Mouse (Mus musculus) hindbrain, embryonic 11.5 days (tissue): ENCODE results near the gene Atic. TPM values are rescaled to one million over a fixed set of nuclear protein-coding genes. Genes with fewer than 3 reads are reported as not detected.

ENCODE experiments used
- ATAC-seq: fragments of 200-750 bp; cut with Nextera tagmentation; 2 replicates; pipeline ENCODE4 v1.8.0; 2017; ENCODE audit warnings: mild to moderate bottlenecking, moderate TSS enrichment, moderate library complexity; ENCODE audit not compliant: low FRiP score
- DNase-seq: peaks from one replicate; pipeline ENCODE4 v3.0.0-alpha.2; 2015; ENCODE audit warnings: low spot score
- H3K27ac ChIP-seq: fragments of 300-500 bp; sonication (generic); 2 replicates; pipeline ENCODE4 v1.5.1; 2014; ENCODE audit warnings: mild to moderate bottlenecking, low read depth, low read length
- H3K27me3 ChIP-seq: fragments of 300-500 bp; sonication (generic); 2 replicates; pipeline ENCODE4 v1.6.1; 2014; ENCODE audit warnings: mild to moderate bottlenecking, low read length, moderate library complexity, mixed read lengths; ENCODE audit not compliant: control insufficient read depth, insufficient read depth
- H3K36me3 ChIP-seq: fragments of 300-500 bp; sonication (generic); 2 replicates; pipeline ENCODE4 v1.6.1; 2014; ENCODE audit warnings: mild to moderate bottlenecking, low read length, moderate library complexity, mixed read lengths; ENCODE audit not compliant: control insufficient read depth, insufficient read depth
- H3K4me1 ChIP-seq: fragments of 300-500 bp; sonication (generic); replicated peaks from 2 replicates; pipeline ENCODE4 v1.6.1; 2014; ENCODE audit warnings: low read length, mixed read lengths; ENCODE audit not compliant: control insufficient read depth, insufficient read depth
- H3K4me2 ChIP-seq: fragments of 300-500 bp; sonication (generic); replicated peaks from 2 replicates; pipeline ENCODE4 v1.6.1; 2014; ENCODE audit warnings: mild to moderate bottlenecking, low read depth, low read length
- H3K4me3 ChIP-seq: fragments of 300-500 bp; sonication (generic); 2 replicates; pipeline ENCODE4 v1.5.1; 2014; ENCODE audit warnings: low read depth, low read length
- H3K9ac ChIP-seq: fragments of 300-500 bp; sonication (generic); 2 replicates; pipeline ENCODE4 v1.6.1; 2014; ENCODE audit warnings: low read depth, low read length
- H3K9me3 ChIP-seq: fragments of 300-500 bp; sonication (generic); 2 replicates; pipeline ENCODE4 v1.6.1; 2016; ENCODE audit warnings: low read length; ENCODE audit not compliant: control insufficient read depth
- WGBS: fragments of 180-500 bp; shearing (Covaris S2); extraction: QIAGEN DNeasy Blood & Tissue Kit; methylation state at CpG from one replicate; pipeline ENCODE4 v1.1.7; 2014; 5-methylcytosine and 5-hydroxymethylcytosine counted together
- polyA plus RNA-seq: library from polyadenylated mRNA; unstranded; fragments of >200 nt; fragmentation: Nextera tagmentation; extraction: Ambion mirVana; gene quantifications from 2 replicates; pipeline ENCODE4 v1.2.1, GENCODE M21; 2014

The Atic gene
- polyA plus RNA-seq, 1 experiment from 2014 or later, result 48.6 TPM

DNA sequence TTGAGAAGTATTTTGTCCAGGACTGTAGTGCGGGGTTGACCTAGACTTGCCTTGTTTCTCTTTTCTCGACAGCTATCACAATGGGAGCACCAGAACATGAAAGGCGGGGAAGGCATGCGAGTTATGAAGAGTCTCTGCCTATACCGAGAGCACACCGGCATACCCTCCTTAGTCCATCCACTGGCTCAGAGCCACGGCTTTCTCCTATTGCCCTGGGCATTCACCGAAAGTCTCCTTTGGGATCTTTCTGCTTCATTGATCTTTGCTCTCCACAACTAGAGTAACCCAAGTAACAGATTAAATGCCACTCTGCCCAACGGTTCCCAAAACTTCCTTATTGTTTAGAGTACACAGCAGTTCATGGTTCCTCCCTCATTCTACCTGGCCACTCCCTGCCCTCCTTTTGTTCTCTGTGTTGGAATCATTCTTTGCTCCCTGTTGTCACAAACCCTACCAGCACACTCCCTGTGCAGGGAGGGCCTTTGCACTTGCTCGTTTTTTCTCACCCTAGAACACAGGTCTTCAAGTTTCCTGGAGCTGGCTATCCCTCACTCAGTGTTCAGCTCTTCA lies 6.2 kb upstream of the Atic start:
- 81% methylated on average over 10 of the region's 10 CpGs for WGBS
- DNase-seq (no peak), ATAC-seq (no peak)
- Histone ChIP-seq H3K27ac (no peak overlapping the region), H3K9ac (no peak overlapping the region), H3K27me3 (no peaks in the 10 kb centered on the region), H3K4me1 (no peaks in the 10 kb centered on the region), H3K9me3 (no peaks in the 10 kb centered on the region), H3K4me2 (no peak overlapping the region), H3K36me3 (no peaks in the 10 kb centered on the region), H3K4me3 (no peak overlapping the region)

DNA sequence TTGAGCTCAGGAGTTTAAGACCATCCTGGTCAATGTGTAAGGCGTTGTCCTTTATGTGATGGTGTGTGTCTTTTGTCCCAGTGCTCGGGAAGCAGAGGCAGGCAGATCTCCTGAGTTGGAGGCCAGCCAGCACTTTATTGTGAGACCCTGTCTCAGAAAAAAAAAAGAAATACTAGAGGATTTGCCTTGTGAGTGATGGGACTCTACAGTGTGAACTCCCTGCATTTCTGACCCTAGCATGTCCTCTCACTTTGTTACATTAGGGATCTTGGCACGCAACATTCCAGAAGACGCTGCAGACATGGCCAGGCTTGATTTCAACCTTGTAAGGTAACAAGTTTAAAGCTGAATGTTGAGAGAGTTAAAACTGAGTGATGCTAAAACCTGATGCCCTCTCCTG lies 3.7 kb downstream of the Atic start:
- no peaks in the 10 kb centered on the region for H3K9me3 ChIP-seq
- 96% methylated on average over 4 of the region's 4 CpGs for WGBS
- DNase-seq (no peak), ATAC-seq (no peak)
- H3K9ac ChIP-seq, result no peak overlapping the region
- H3K36me3 ChIP-seq, result peaks cover 10% of the 10 kb centered on the region
- H3K27ac ChIP-seq, result no peak overlapping the region
- H3K4me1 ChIP-seq, result no peaks in the 10 kb centered on the region
- H3K4me2 ChIP-seq, result no peak overlapping the region
- H3K27me3 ChIP-seq, result no peaks in the 10 kb centered on the region
- no peak overlapping the region for H3K4me3 ChIP-seq

DNA sequence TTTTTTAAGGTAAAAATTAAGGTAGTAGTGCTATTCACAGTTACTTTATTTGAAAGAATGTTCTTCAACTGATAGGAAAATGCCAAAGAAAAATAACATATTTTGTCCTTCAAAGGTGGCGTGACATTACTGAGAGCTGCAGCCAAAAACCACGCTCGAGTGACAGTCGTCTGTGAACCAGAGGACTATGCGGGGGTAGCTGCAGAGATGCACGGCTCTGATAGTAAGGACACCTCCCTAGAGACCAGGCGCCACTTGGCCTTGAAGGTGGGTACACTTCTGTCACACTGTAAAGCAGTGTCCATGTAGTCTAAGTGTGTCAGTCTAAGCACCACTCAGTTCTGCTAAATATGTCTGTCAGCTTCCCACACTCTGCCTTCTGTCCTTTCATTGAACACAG lies 7.3 kb downstream of the Atic start:
- Histone ChIP-seq H3K27me3 (no peaks in the 10 kb centered on the region), H3K9ac (no peak overlapping the region), H3K4me1 (no peaks in the 10 kb centered on the region), H3K4me3 (no peak overlapping the region), H3K9me3 (no peaks in the 10 kb centered on the region), H3K4me2 (no peak overlapping the region), H3K27ac (no peak overlapping the region), H3K36me3 (peaks cover 15% of the 10 kb centered on the region)
- DNase-seq (no peak), ATAC-seq (no peak)
- 90% methylated on average over 7 of the region's 7 CpGs for WGBS

DNA sequence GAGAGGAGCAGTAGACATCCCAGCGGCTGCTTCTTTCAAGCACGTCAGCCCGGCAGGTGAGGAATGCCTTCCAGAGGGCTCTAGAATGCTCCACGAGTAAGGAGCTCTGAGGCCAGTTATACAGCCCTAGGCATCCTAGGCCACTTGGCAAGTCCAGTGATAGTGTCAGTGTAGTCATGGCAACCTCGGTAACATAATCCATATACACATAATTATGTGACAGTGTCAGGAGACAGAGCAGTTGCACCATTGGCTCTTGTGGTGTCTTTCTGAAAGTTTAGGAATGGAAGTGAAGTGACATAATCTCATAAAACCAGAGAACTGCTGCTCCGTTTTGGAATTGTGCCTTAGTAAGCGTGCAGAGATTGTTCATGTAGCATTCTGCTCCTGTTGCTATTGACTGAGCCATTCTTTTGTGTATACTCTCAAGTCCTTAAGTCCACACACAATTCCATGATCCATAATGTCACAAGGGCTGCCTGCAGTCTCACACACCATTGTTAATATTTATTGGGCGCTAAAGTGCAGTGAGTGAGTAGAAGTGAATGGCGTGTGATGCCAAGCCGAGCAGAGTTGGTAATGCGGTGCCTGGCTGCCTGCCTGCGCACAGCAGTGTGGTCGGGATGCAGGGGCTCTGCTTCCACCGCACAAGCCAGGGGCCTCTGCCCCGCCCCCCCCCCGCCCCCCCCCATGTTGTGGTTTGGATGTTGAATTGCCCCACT lies 11.1 kb downstream of the Atic start:
- H3K4me3 ChIP-seq, result no peak overlapping the region
- no peaks in the 10 kb centered on the region for H3K9me3 ChIP-seq
- peaks cover 18% of the 10 kb centered on the region for H3K36me3 ChIP-seq
- no peaks in the 10 kb centered on the region for H3K4me1 ChIP-seq
- no peak overlapping the region for H3K27ac ChIP-seq
- WGBS, result 90% methylated on average over 16 of the region's 16 CpGs
- ATAC-seq (no peak), DNase-seq (no peak)
- no peak overlapping the region for H3K9ac ChIP-seq
- H3K4me2 ChIP-seq, result no peak overlapping the region
- H3K27me3 ChIP-seq, result no peaks in the 10 kb centered on the region

DNA sequence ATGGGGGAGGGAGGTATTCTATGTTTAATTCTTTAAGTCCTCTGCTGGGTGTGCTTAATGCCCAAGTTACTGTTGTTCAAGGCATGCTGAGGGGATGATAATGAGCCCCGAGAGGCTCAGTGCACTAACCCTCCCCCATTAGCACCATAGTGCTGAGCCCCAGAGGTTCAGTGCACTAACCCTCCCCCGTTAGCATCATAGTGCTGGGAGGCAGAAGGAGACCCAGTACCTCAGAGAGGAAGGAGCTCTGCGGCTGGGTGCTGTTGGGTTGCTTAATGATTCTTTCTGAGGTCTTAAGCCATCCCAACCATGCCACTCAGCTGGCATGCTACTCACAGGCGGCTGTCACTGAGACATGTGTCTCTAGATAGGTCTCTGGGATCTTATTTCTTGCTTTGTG lies 13.2 kb downstream of the Atic start:
- no peaks in the 10 kb centered on the region for H3K9me3 ChIP-seq
- H3K4me3 ChIP-seq, result no peak overlapping the region
- no peak overlapping the region for H3K9ac ChIP-seq
- H3K36me3 ChIP-seq, result peaks cover 13% of the 10 kb centered on the region
- ATAC-seq (no peak), DNase-seq (no peak)
- no peak overlapping the region for H3K27ac ChIP-seq
- no peaks in the 10 kb centered on the region for H3K27me3 ChIP-seq
- H3K4me2 ChIP-seq, result no peak overlapping the region
- WGBS, result 83% methylated on average over 4 of the region's 4 CpGs
- no peaks in the 10 kb centered on the region for H3K4me1 ChIP-seq

DNA sequence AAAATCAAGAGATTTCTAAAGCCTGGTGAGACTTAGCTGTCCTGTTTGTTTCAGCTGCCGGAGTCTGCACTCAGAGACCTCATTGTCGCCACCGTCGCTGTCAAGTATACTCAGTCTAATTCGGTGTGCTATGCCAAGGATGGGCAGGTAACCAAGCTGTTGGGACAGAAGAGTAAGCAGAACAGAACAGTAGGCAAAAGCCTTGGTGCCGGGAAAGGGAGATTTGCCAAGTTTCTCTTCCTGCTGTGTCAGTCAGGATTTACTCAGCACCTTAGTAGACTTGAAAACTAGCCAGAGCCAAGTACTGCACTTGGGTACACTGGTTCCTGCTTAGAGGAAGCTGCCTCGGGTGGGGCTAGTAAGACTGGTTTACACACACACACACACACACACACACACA lies 19.0 kb downstream of the Atic start:
- Histone ChIP-seq H3K36me3 (peaks cover 12% of the 10 kb centered on the region), H3K4me2 (no peak overlapping the region), H3K4me3 (no peak overlapping the region), H3K27ac (no peak overlapping the region), H3K9me3 (no peaks in the 10 kb centered on the region), H3K4me1 (no peaks in the 10 kb centered on the region), H3K27me3 (no peaks in the 10 kb centered on the region), H3K9ac (no peak overlapping the region)
- 94% methylated on average over 7 of the region's 7 CpGs for WGBS
- ATAC-seq, result no peak
- DNase-seq, result no peak

DNA sequence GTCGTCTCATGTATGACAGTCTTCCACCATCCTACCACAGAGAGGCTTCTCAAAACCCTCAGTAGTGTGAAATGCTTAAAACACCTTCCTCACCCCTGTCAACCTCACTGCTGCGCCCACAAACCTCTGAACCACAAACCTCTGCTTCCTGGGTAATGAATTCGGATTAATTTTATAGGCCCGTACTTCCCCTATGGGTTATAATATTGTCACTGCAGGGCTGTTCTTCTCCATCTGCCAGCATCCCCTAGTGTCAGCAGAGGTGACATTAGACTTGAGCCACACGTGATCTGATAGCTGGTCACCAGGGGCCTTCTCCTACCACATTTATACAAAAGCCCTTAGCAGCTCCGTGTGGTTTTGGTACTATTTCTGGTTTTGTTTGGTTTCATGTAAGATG lies 19.9 kb downstream of the Atic start:
- H3K9me3 ChIP-seq, result no peaks in the 10 kb centered on the region
- no peak overlapping the region for H3K9ac ChIP-seq
- H3K4me2 ChIP-seq, result no peak overlapping the region
- H3K27me3 ChIP-seq, result no peaks in the 10 kb centered on the region
- H3K4me3 ChIP-seq, result no peak overlapping the region
- H3K4me1 ChIP-seq, result no peaks in the 10 kb centered on the region
- ATAC-seq (no peak), DNase-seq (no peak)
- H3K27ac ChIP-seq, result no peak overlapping the region
- peaks cover 7% of the 10 kb centered on the region for H3K36me3 ChIP-seq
- 91% methylated on average over 6 of the region's 6 CpGs for WGBS

DNA sequence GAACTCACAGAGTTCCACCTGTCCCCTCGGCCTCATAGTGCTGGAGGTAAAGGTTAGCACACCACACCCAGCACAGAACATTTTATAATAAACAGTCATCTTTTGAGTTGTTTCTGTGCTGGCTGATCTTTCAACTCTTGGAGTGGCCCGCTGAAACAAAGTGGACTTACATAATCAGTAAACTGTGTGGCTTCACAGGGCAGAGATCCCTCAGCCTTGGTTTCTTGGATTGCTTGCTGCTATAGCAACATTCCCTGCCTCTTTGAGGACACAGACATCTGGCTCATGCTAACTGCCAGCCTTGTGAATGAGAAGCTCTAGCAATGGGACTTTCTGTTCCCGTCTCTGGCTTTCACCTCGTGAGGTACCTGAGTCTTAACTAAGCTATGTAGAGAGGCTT lies 22.6 kb downstream of the Atic start:
- Histone ChIP-seq H3K9me3 (no peaks in the 10 kb centered on the region), H3K4me1 (no peaks in the 10 kb centered on the region), H3K4me3 (no peak overlapping the region), H3K27me3 (no peaks in the 10 kb centered on the region), H3K4me2 (no peak overlapping the region), H3K9ac (no peak overlapping the region), H3K36me3 (peaks cover 7% of the 10 kb centered on the region), H3K27ac (no peak overlapping the region)
- DNase-seq, result no peak
- 93% methylated on average over 4 of the region's 4 CpGs for whole genome bisulfite sequencing
- no peak for ATAC-seq

DNA sequence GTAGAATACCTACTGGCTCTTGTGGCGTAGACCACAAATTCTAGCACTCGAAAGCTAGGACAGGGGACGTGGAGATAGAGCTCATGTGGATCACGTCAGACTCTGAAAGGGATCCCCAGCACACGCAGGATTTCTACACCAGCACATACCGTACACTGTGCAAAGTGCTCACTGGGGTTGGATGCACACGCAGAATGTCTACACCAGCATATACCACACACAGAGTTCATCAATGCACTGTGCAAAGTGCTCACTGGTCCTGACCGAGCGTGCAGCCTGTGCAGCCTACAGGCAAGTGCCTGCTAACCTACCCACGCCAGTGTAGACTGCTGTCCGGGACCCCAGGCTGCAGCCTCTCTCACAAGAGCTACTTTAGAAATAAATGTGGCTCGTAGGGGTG lies 23.5 kb downstream of the Atic start:
- H3K4me2 ChIP-seq, result no peak overlapping the region
- ATAC-seq (no peak), DNase-seq (no peak)
- no peak overlapping the region for H3K4me3 ChIP-seq
- 92% methylated on average over 12 of the region's 12 CpGs for WGBS
- no peaks in the 10 kb centered on the region for H3K4me1 ChIP-seq
- H3K36me3 ChIP-seq, result peaks cover 7% of the 10 kb centered on the region
- H3K9me3 ChIP-seq, result no peaks in the 10 kb centered on the region
- no peak overlapping the region for H3K27ac ChIP-seq
- no peaks in the 10 kb centered on the region for H3K27me3 ChIP-seq
- H3K9ac ChIP-seq, result no peak overlapping the region
